Mouse (Mus musculus) midbrain, postnatal 0 days (tissue): ENCODE data around the gene Grm4. TPM values are rescaled to one million over a fixed set of nuclear protein-coding genes. Genes with fewer than 3 reads are reported as not detected.

Source experiments
- ATAC-seq: fragments of 200-750 bp; cut with Nextera tagmentation; 2 replicates; pipeline ENCODE4 v1.8.0; 2017; ENCODE audit warnings: moderate number of reproducible peaks, mild to moderate bottlenecking, moderate TSS enrichment, moderate library complexity; ENCODE audit not compliant: low FRiP score
- DNase-seq: peaks from one replicate; pipeline ENCODE4 v3.0.0-alpha.2; 2015; ENCODE audit warnings: low spot score
- H3K27ac ChIP-seq: fragments of 300-500 bp; sonication (generic); 2 replicates; pipeline ENCODE4 v1.5.1; 2014; ENCODE audit warnings: low read depth, mild to moderate bottlenecking, low read length, mixed read lengths
- H3K27me3 ChIP-seq: fragments of 300-500 bp; sonication (generic); 2 replicates; pipeline ENCODE4 v1.6.1; 2014; ENCODE audit warnings: low read length, control low read depth, mixed read lengths; ENCODE audit not compliant: insufficient read depth
- H3K36me3 ChIP-seq: fragments of 300-500 bp; sonication (generic); 2 replicates; pipeline ENCODE4 v1.6.1; 2014; ENCODE audit warnings: low read length, control low read depth, mixed read lengths; ENCODE audit not compliant: insufficient read depth
- H3K4me1 ChIP-seq: fragments of 300-500 bp; sonication (generic); 2 replicates; pipeline ENCODE4 v1.6.1; 2014; ENCODE audit warnings: mild to moderate bottlenecking, control low read depth, antibody characterized with exemption, low read length, mixed read lengths; ENCODE audit not compliant: insufficient read depth
- H3K4me2 ChIP-seq: fragments of 300-500 bp; sonication (generic); 2 replicates; pipeline ENCODE4 v1.6.1; 2014; ENCODE audit warnings: low read depth, mild to moderate bottlenecking, low read length, mixed read lengths; ENCODE audit not compliant: poor library complexity, severe bottlenecking
- H3K4me3 ChIP-seq: fragments of 300-500 bp; sonication (generic); 2 replicates; pipeline ENCODE4 v1.5.1; 2014; ENCODE audit warnings: low read depth, mild to moderate bottlenecking, low read length, moderate library complexity
- H3K9ac ChIP-seq: fragments of 300-500 bp; sonication (generic); replicated peaks from 2 replicates; pipeline ENCODE4 v1.6.1; 2014; ENCODE audit warnings: mild to moderate bottlenecking, low read length, moderate library complexity, mixed read lengths; ENCODE audit not compliant: poor library complexity, severe bottlenecking
- H3K9me3 ChIP-seq: fragments of 300-500 bp; sonication (generic); 2 replicates; pipeline ENCODE4 v1.6.1; 2016; ENCODE audit warnings: low read length, control low read depth
- CTCF ChIP-seq: IDR thresholded peaks from 2 replicates; pipeline ENCODE4 v1.5.1; 2016; ENCODE audit warnings: antibody characterized with exemption, mild to moderate bottlenecking
- WGBS: fragments of 180-500 bp; shearing (Covaris S2); extraction: QIAGEN DNeasy Blood & Tissue Kit; methylation state at CpG from one replicate; pipeline ENCODE4 v1.1.7; 2014; 5-methylcytosine and 5-hydroxymethylcytosine counted together
- polyA plus RNA-seq: library from polyadenylated mRNA; unstranded; fragments of >200 nt; fragmentation: Nextera tagmentation; extraction: Ambion mirVana; gene quantifications from 2 replicates; pipeline ENCODE4 v1.2.1, GENCODE M21; 2015
- total RNA-seq: library from RNA; depleted of rRNA; stranded (reverse); fragments of >200 nt; gene quantifications from 2 replicates; pipeline ENCODE4 v1.2.3, GENCODE M21; 2014

Gene Grm4
- total and polyA plus RNA-seq, 2 experiments from 2014 or later: 11.1 to 54.0 TPM

DNA sequence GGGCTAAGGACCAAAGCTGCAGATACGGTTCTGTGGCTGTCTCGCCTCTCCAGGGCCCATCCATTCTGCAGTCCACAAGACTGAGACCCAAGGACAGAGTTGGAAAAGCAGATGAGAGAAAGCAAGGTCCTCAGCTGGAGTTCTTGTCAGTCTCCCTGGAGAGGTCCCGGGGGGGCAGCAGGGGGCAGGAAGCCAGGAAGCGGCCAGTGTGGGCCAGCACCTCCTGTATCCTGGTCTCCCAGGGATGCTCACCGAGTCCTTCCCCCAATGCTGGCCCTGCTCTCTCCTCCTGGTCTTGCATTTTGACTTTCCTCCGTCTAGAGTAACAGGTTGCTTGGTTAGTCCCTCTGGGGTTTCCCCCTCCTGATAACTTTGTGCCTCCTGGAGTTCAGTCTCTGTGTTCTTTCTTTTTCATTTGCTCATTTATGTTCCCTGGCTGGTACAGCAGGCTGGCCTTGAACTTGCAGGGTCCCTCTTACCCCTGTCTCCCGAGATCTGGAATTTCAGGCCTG is 25.4 kb upstream of the Grm4 start:
- Histone ChIP-seq H3K4me1 (no peaks in the 10 kb centered on the region), H3K27ac (no peak overlapping the region), H3K4me2 (no peak overlapping the region), H3K27me3 (no peaks in the 10 kb centered on the region), H3K4me3 (no peak overlapping the region), H3K9ac (no peak overlapping the region), H3K9me3 (no peaks in the 10 kb centered on the region), H3K36me3 (no peaks in the 10 kb centered on the region)
- DNase-seq (no peak), ATAC-seq (no peak)
- TF ChIP-seq CTCF: no peak
- WGBS: 68% methylated on average over 7 of the region's 7 CpGs

- no peak overlapping the region for H3K4me2 ChIP-seq
- ATAC-seq (no peak), DNase-seq (no peak)
- no peaks in the 10 kb centered on the region for H3K36me3 ChIP-seq
- H3K4me3 ChIP-seq: no peak overlapping the region
- no peaks in the 10 kb centered on the region for H3K4me1 ChIP-seq
- no peak overlapping the region for H3K27ac ChIP-seq
- no peak overlapping the region for H3K9ac ChIP-seq
- no peak for TF ChIP-seq CTCF
- WGBS: 45% methylated on average over 12 of the region's 12 CpGs
- H3K27me3 ChIP-seq: no peaks in the 10 kb centered on the region
- no peaks in the 10 kb centered on the region for H3K9me3 ChIP-seq
These were observed 24.8 kb upstream of the Grm4 start for GRCm38 (mm10) chr17:27545991-27546390.

DNA sequence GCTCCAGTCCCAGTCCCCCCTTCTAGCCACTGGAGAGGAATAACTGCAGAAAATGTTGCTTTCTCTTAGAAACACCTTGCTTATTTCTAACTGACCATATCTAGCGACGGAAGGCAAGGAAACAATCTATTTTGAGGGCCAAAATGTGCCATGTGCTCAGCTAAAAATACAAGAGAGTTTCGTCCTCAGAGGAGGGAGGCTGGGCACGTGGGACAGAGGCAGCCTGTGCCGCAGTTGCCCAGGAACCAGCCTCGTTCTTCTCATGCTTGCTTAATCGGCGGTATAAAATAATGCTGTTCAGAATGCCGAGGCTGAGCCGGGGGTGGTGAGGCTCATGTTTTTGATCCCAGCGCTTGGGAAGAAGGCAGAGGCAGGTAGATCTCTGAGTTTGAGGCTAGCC is 23.3 kb upstream of the Grm4 start:
- Histone ChIP-seq H3K9me3 (no peaks in the 10 kb centered on the region), H3K9ac (no peak overlapping the region), H3K4me3 (no peak overlapping the region), H3K27ac (no peak overlapping the region), H3K4me1 (no peaks in the 10 kb centered on the region), H3K36me3 (no peaks in the 10 kb centered on the region), H3K4me2 (no peak overlapping the region), H3K27me3 (no peaks in the 10 kb centered on the region)
- DNase-seq: no peak
- 81% methylated on average over 11 of the region's 11 CpGs for WGBS
- ATAC-seq: no peak
- TF ChIP-seq CTCF: no peak

GRCm38 (mm10) chr17:27541984-27542383 is 20.8 kb upstream of the Grm4 start:
- Histone ChIP-seq H3K27me3 (no peaks in the 10 kb centered on the region), H3K4me1 (no peaks in the 10 kb centered on the region), H3K4me3 (no peak overlapping the region), H3K9ac (no peak overlapping the region), H3K9me3 (no peaks in the 10 kb centered on the region), H3K4me2 (no peak overlapping the region), H3K36me3 (no peaks in the 10 kb centered on the region), H3K27ac (no peak overlapping the region)
- ATAC-seq (no peak), DNase-seq (no peak)
- 79% methylated on average over 3 of the region's 3 CpGs for WGBS
- no peak for TF ChIP-seq CTCF

GRCm38 (mm10) chr17:27541261-27541660 is 20.1 kb upstream of the Grm4 start:
- no peaks in the 10 kb centered on the region for H3K4me1 ChIP-seq

DNA sequence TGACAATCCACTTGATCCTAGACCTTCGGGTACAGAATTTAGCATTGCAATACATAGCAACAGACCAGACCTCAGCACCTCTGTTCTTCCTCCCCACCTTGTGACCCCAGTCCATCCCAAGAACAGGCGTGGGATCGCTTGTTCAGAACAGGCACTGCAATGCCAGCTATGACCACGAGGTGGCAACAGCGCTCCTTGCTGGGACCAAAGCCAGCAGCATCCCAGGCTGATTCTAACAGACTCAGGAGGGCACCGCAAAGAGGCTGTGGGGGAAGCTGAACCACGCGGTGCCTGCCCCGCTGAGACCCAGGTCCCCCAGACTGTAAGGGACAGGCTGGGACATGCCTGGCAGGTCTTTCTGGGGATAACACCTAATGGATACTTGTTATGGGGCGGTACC is 13.5 kb upstream of the Grm4 start:
- H3K9me3 ChIP-seq: no peaks in the 10 kb centered on the region
- H3K9ac ChIP-seq: no peak overlapping the region
- DNase-seq (peak; percentile 83), ATAC-seq (no peak)
- no peak overlapping the region for H3K4me3 ChIP-seq
- H3K4me2 ChIP-seq: no peak overlapping the region
- peak; percentile 100 for TF ChIP-seq CTCF
- WGBS: 4% methylated on average over 10 of the region's 10 CpGs
- no peak overlapping the region for H3K27ac ChIP-seq
- H3K36me3 ChIP-seq: no peaks in the 10 kb centered on the region
- no peaks in the 10 kb centered on the region for H3K27me3 ChIP-seq
- H3K4me1 ChIP-seq: no peaks in the 10 kb centered on the region

More at GRCm38 (mm10) chr17:27541261-27541660, 20.1 kb upstream of the Grm4 start:
- TF ChIP-seq CTCF: no peak
- Histone ChIP-seq H3K27ac (no peak overlapping the region), H3K4me2 (no peak overlapping the region), H3K4me3 (no peak overlapping the region), H3K27me3 (no peaks in the 10 kb centered on the region), H3K36me3 (no peaks in the 10 kb centered on the region), H3K9ac (no peak overlapping the region), H3K9me3 (no peaks in the 10 kb centered on the region)
- ATAC-seq: no peak
- WGBS: 80% methylated on average over 2 of the region's 2 CpGs
- no peak for DNase-seq
